Mouse (Mus musculus): ENCODE measurements around the gene 4930467E23Rik.
"Not testable (repeated sequence)": the region's sequence is repeated elsewhere in the genome, so short reads cannot be mapped to it uniquely, and the experiment has no call there.

GRCm38 (mm10) chr8:19711171-19711860 lies 18.1 kb upstream of the 4930467E23Rik start:
- not testable (repeated sequence) for TF ChIP-seq CTCF, EP300 (IDR thresholded peaks at IDR 0.05; ENCODE audit: low read depth)
